Mouse (Mus musculus): ENCODE data around the gene Gm17349.
"Not testable (repeated sequence)": the region's sequence is repeated elsewhere in the genome, so short reads cannot be mapped to it uniquely, and the experiment has no call there.

Gene Gm17349

DNA sequence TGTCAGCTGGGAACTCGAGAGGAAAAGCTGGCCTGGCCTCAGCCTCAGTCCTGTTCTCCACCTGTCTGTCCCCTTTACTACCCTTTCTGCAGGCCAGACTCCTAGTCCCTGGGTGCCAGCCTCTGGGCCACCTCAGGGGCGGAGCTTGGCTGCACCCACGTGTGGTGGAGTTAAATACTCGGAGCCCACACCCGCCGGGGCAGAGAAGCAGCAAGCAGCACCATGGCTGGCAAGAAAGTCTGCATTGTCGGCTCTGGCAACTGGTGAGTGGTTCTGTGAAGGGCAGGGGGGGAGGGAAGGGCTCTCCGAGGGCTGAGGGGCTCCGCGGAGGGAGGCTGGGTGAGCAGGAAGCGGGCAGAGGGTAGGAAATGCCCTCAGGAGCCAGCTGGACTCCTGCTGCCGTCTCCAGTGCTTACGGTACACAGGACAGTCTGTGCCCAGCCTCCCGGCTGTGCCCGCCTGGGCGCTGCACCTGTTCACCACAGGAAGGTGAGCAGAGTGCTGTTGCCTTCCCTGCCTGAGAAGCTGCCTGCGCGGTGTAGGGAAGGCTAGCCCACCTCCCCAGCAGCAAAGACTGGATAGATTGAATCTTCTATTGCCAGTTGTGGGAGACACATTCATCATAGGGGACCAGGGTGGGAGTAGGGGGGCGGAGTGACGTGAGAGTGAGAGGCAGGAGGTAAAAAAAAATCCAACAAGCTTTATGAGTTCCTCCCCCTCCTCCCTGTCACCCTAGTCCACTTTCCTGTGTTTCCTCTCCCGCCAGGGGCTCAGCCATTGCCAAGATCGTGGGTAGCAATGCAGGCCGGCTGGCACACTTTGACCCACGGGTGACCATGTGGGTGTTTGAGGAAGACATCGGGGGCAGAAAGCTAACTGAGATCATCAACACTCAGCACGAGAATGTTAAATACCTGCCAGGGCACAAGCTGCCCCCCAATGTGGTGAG is 12.4 kb upstream of the Gm17349 start, which contains the start of gene Gpd1:
TSS of gene Gpd1 (plus strand) at position 130 of the 949 bp plus-strand sequence.
- peak; percentile 68 to 83 for DNase-seq

DNA sequence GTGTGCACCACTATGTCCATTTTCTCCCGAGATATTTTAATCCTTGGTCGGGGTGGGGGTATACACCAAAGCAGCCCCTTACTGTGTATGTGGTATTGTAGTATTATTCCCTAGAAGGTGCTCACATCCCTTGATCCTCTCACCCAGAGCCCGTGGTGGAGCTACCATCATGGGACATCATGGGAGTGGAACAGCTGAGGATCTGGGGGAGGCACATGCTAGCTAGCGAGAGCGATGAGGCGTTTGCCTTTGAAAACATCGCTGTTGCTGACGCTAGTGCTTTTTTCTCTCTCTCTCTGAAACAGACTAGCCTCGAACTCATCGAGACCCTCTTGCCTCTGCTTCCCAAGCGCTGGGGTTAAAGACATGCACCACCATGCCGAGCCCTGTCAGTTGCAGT is 11.5 kb upstream of the Gm17349 start:
- no peak for DNase-seq

DNA sequence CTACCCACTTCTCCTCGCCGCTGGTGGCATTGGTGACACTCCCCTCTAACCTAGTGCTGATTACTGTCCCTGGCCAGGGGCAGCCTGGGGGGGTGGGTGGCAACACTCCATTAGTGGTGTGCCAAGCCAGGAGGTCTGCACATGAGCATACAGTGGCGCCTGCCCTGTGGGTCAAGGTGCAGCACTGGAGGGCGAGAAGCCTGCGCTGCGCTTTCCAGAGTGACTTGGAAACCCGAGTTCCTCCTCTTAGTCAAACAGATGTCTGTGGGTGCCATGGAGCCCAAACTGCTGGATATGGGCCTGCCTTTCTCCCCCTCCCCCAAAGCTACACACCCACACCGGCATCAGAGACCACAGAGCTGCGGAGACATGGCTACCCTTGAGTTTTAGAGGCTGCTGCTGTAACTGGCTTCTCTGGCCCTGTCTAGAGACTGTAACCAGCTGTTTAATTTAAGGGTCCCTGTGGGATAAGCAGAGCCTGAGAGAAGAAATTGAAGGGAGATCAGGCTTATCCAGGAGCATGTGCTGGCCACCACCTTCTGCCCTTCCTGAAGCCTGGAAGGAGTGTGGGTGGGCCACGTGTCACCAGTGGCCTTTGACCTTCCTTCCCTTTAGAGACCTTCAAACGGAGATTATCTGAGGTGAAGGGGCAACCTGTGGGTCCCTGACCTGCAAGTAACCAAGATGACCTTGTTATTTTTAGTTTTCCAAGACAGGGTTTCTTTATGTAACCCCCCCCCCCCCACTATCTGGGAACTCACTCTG is 10.9 kb upstream of the Gm17349 start:
- peak; percentile 51 to 72 for DNase-seq

DNA sequence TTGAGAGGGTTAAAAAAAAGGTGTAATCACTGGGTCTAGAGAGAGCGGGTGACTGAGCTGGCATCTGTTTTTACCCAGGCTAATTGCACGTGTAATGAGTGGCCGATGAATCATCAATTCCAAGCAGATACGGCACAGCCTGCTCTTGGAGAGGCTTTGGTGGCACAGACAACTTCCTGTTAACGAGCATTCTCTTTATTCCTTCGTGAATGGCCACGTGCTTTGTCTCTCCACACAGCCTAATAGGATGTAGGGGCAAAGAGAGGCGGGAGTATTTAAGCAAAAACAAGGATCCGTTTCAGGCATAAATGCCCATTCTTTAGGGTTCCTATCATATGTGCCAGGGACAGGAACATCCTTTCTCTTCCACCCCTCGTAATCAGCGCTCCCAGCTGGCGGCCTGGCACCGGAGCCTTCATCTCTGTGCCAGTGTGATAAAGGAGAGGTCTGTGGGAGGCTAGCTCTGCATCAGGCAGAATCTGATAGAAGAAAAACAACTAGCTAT is 10.1 kb upstream of the Gm17349 start:
- no peak for DNase-seq

DNA sequence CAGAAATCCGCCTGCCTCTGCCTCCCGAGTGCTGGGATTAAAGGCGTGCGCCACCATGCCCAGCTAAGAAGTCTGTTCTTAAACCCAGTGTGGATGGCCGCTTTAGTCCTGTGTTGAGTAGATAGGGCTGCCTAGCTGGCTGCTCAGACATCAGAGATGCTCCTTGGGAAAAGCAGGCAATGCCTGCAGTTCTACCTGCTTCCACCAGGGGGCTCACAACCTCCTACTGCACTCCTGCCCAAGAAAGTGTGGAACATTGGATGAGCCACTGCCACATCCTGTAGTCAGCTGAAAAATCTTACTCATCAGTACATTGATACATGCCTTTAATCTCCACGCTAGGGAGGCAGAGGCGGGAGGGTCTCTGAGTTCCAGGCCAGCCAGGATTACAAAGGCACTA is 9.6 kb upstream of the Gm17349 start:
- peak; percentile 82 to 87 for DNase-seq

DNA sequence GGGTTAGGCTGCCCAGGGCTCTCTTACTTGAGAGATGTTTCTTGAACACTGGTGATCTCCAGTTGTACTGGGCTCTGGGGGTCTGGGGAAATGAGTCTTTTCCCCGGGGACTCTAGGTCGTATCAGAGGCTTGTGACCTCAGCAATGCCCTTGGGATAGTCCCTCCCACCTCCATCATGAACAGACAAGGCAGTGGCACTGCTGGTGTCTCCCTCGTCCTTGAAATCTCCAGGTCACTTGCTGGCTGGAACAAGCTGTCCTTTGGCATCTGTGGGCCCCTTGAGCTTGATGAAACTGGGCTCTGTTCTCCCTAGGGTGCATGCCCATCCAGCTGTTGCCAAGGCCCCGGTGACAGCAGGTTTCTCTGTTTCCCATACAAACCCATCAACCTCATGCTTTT is 8.9 kb upstream of the Gm17349 start:
- DNase-seq, result no peak

DNA sequence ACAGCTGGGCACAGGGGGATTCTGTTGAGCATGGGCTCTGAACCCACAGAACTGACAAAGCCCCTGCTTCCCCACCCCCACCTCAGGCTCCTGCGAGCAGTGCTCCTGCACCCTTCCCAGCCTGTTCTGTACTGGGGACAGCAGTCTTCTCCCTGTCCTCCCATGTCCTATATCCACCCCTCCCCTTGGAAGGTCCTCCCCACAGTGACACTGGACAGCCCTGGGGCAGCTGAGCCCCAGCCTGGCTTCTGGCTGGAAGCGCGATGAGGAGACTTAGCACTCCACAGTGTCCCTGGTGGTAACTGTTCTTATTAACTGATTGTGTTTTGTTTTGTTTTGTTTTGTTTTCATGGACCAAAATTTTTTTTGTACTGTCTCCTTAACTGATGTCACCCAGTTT is 8.3 kb upstream of the Gm17349 start:
- DNase-seq, result no peak

DNA sequence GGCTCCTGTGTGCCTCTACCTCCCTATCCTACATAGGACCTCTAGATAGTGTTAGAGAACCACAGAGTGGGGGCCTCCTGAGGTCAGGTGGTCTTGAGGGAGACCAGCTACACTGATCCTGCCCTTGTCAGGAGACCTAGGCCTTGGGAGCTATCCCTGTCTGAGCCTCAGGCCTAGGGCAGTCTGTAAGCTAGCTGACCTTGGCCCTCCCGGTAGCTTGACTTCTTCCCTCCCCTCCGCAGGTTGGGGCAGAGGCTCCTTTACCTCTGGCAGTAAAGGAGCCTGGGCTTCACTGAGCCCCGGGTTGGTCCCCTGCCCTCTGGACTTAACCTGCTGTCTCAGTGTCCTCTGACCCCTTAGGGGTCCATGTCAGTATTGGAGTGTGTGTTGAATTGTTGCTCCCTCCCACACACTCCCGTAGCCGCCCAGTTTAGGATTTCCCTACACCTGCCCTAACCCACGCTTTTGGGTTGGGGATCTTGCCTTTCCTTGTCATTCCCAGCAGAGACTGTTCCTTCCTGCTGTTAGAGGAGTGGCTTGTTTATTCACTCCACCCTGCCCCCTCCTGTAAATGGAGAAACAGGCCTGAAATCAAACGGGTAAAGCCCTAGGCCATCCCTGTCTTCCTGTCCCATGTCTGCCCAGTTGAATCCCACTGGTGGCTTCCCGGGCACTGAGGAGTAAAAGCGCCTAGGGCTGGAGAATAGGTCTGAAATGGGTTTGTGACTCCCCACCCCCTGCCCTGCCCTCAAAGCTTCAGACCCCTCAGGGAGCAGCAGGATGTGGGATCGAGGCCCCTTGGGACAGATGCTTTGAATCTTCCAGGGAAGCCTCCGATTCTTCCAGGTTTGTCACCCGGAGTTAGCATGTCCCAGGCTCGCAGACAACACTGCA is 7.6 kb upstream of the Gm17349 start:
- DNase-seq, result peak in 1 of 2 experiments; percentile 36

DNA sequence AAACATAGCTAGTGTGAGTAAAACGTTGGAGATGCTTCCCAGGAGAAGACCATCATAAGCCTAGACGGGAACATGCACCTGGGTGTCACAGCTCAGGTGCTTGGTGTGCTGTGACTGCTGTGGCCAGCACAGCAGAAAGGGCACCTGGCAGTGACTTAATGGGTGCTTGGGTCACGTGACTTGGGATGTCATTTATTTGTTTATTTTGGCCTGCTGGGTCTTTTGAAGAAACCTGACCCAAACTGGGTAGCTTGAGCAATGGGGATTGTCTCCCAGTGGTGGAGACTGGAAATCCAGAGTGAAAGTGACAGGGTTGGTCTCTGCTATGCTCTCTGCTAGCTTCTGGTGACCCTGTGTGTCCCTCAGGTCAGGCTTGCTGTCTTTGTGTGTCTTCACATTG is 6.2 kb upstream of the Gm17349 start:
- no peak for DNase-seq

DNA sequence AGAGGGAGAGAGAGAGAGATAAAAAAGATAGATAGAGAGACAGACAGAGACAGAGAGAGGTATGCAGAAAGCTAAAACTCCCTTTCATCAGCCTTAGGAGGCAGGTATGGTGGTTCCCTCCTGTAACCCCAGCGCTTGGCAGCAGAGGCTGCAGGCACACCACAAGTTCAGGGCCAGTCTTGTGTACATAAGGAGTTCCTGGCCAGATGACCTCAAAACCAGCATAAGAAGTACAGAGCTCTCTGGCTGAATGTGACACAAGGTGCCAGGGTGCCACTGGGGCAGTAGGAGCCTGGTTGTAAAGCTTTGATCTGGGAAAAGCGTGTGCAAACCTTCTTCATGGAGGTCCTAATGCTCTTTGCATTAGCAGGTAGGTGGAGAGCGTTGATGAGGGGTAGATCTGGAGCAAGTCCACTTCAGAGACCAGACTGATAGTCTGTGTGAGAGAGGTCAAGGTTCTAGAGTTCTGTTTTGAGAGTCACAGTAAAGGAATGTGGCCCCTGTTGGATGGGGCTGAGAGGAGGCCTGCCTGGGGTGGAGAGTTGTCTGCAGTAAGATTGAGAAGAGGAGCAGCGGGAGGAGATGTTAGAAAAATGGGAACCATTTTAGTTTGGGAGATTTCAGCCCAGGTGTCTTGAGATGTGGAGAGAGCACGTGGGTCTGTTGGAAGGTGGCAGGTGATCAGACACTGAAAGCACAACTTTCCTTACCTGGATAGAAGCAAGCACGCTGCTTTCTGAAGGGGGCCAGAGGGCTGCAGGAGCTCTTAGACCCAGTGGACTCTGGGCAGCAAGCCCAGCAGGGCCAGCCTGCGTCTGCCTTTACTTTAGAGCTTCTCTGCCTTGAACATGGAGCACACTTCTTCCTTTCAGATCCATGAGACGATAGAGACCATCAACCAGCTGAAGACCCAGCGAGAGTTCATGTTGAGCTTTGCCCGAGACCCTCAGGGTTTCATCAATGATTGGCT is 5.2 kb upstream of the Gm17349 start:
- no peak for DNase-seq

DNA sequence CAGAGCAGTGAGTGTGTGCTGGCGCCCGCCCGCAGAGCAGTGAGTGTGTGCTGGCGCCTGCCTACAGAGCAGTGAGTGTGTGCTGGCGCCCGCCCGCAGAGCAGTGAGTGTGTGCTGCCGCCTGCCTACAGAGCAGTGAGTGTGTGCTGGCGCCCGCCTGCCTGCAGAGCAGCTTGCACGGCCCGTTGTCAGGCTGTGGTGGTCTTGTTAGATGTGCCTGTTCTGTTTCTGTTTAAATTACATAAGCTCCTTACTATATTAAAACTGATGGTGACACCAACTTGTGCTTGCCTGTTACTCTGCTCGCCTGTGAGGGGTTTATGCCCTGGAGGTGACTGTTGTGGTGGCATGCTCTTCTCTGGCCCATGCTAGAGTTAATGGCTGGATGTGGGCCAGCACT is 2.9 kb upstream of the Gm17349 start:
- no peak for DNase-seq

DNA sequence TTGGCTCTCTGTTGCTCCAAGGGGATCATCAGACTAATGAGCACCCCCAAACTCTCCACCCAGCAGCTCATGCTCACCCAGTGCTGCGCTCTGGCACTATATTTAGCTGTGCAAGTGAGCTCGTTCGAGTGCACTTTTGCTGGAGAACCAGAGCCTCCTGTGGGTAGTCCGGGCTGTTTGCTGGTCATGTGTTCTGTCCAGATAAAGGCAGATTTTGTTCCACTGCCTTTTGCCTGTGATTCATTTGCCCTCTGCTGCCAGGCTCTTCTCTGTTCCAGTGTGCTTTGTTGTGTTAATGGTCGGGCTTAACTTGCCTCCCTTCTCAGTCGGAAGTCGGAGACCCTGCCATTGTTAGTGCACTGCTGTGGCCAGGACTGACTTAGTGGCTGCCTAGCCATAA is 409 bp downstream of the Gm17349 start:
- no peak for DNase-seq

DNA sequence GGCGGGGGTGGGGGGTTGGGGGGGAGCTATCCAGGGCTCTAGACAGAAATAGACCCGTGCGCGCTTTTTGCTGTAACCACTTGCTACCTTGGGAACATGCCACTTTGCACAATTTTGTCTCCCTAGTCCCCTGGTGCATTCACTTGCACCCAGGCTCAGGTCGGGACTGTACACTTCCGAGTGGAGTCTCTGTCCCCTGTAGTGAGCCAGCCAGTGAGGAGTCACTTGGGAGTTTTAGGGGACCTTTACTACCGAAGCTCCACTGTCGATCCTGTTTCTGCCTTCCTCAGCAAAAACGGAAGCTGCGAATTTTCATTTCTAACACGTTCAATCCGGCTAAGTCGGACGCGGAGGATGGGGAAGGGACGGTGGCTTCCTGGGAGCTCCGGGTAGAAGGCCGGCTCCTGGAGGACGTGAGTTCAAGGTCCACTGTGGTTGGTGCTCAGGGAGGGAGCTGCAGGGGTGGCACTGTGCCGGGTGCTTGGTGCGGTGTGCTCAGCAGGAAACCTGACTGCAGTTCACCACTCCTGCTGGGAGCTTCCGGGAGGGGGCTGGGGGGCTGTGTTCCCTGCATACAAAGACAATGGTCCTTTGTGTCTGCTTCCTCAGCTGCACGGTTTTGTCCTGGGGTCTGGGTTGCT is 1.1 kb downstream of the Gm17349 start:
- peak; percentile 53 to 72 for DNase-seq

DNA sequence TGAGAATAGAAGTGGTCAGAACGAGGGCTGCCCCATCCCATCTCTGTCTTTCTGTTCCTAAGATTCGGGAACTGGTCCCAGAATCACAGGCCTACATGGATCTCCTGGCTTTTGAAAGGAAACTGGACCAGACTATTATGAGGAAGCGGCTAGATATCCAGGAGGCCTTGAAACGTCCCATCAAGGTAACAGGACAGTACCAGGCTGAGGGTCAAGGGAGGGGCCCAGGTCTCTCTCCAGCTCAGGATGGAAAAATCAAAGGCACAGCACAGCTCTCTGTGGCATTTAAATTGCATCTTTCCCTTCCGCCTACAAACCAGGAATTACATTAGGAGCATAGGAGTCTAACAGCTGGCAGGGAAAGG is 1.6 kb downstream of the Gm17349 start:
- no peak for DNase-seq

DNA sequence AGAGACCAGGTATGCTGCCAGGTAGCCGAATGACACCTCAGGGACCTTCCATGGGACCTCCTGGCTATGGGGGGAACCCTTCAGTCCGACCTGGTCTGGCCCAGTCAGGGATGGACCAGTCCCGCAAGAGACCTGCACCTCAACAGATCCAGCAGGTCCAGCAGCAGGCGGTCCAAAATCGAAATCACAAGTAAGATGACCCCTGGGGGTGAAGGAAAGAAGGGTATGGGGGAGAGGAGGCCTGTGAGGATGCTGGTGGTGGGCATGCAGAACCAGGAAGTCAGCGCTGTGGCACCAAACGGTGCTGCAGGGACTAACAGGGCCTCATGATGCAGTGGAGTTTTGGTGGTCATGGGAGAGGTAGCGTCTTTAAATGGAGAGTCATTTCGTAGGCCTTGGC is 2.2 kb downstream of the Gm17349 start:
- DNase-seq, result no peak

DNA sequence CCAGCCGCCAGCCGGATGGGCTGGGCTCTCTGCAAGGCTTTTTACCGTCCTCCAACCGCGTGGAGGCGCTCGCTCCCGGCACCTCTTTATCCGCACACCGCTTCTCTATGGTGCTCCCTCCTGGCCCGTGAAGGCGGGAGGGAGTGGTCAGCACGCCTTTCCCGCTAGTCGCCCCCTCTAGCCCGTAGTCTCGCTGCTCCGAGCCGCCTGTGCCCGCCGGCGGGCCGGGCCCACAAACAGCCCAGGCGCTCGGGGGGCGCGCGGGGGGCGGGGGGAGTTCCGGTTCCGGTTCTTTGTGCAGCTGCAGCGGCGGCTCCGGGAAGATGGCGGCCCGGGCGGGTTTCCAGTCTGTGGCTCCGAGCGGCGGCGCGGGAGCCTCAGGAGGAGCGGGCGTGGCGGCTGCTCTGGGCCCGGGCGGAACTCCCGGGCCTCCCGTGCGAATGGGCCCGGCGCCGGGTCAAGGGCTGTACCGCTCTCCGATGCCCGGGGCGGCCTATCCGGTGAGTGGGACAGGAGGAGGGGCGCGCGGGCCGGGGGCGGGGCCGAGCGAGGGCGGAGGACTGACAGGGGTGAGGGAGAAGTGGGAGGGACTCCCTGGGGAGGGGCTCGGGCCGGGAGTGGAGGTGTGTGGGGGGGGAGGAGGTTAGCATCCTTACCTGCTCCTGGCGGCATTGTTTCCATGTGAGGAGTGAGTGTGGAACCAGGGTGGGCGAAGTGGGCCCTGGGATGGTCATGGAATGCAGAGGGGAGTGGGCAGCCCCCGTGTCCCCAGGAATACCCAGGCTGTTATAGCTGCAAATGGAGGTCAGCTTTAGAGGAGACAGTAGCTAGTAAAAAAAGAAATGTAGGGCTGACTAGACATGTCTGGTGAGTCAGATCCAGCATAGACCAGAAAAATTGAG is 3.0 kb downstream of the Gm17349 start, which contains the start of gene Smarcd1:
TSS of gene Smarcd1 (plus strand) at position 131 of the 902 bp plus-strand sequence.
- DNase-seq, result peak; percentile 97 to 98

DNA sequence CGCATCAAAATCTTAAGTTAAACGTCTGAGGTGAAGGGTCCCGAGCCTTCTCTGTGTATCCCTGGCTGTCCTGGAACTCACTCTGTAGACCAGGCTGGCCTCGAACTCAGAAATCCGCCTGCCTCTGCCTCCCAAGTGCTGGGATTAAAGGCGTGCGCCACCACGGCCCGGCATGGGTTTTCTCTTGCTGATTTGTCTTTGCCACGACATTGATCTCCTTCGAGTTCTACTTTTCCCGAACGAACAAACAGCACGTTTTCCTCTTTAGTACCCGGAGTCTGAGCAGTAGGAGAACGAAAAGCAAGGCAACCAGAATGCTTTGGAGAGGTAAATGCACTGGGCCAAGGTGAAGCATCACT is 3.7 kb downstream of the Gm17349 start:
- DNase-seq, result not testable (repeated sequence)

DNA sequence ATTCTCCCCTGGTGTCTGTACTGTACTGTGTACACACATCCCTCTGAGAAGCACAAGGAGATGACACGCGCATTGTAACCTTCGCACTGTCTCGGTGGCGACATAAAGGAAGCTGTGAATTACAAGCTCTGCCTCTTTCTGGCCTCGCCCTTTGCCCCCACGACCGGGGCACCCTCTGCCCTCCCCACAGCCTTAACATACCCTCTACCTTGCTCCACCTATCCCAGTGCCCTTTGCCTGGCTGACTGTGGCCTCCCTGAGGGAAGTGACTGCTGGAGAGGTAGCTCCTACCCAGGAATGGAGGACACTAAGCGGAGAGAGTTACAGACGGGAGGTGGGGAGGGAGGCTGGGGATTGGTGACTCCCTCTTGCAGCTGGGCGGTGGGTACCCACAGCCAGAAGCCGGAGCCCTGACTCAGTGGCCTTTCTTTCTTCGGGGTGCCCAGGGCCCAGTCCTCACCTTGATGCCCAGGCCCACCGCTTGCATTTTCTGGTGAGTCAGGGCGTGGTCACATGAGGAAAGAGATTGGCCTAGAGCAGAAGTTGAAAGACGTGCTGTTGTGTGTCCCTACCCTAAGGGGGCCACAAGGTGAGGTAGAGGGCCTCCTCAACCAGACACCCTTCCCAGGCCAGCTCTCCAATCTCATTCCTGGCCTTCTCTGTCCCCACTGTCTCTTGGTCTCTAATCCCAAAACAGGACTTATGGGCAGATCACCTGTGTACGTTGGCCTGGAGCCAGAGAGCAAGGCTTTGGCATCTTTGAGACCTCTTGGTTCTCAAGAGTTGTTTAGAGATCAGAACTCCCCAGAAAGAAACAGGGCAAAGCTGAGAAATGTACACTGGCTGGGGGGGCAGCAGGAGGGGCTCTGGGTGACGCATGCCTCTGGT is 4.8 kb downstream of the Gm17349 start:
- no peak for DNase-seq

DNA sequence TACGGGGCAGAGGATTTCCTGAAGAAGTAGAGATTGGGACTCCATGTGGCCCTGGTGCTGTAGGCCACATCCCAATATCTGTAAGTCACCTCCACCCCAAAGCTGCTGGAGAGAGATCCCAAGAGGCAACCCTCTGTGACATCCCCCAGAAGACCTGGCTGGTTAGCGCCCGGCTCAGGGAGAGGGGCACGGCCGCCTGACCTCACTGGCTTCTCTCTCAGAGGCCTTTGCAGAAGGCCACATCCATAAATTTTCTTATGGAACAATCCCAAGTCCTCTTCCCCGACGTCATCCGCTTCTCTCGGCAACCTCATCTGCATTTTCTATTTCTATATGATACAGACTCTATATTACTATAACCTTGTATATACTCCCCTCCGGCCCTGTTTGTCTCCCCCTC is 5.6 kb downstream of the Gm17349 start:
- DNase-seq, result no peak
